Mouse (Mus musculus): Measurements from ENCODE around the gene Syt1. TPM values are rescaled to one million over a fixed set of nuclear protein-coding genes. Genes with fewer than 3 reads are reported as not detected.

Gene Syt1
- polyA plus RNA-seq, 1 experiment from 2014 or later = 0.07 TPM

GRCm38 (mm10) chr10:108452421-108452820, 558.4 kb downstream of the Syt1 start:
- WGBS (ENCODE audit: insufficient replicate concordance) = 84% methylated on average over 9 of the region's 9 CpGs
- Histone ChIP-seq H3K36me3 (replicated peaks; ENCODE audit: insufficient read depth, low read length) (no peaks in the 10 kb centered on the region), H3K4me2 (ENCODE audit: low read depth, low read length) (no peak overlapping the region), H3K27ac (ENCODE audit: low read depth) (no peak overlapping the region), H3K4me3 (ENCODE audit: low read depth, low read length) (no peak overlapping the region), H3K9ac (replicated peaks) (no peak overlapping the region), H3K9me3 (ENCODE audit: low read length) (no peaks in the 10 kb centered on the region), H3K27me3 (ENCODE audit: insufficient read depth, low read length) (no peaks in the 10 kb centered on the region), H3K4me1 (ENCODE audit: insufficient read depth) (peaks cover 2% of the 10 kb centered on the region; the same call in 1 of the 2 replicates)
- ATAC-seq (no peak), DNase-seq (no peak)
- no peak for TF ChIP-seq EP300 (IDR thresholded peaks at IDR 0.05; ENCODE audit: low read depth)
- no peak for TF ChIP-seq CTCF (IDR thresholded peaks at IDR 0.05; ENCODE audit: low read depth)

- no peak for DNase-seq
- H3K27me3 ChIP-seq (ENCODE audit: insufficient read depth, low read length) = no peaks in the 10 kb centered on the region
- no peak for TF ChIP-seq EP300 (IDR thresholded peaks at IDR 0.05; ENCODE audit: low read depth)
- no peak for TF ChIP-seq CTCF (IDR thresholded peaks at IDR 0.05; ENCODE audit: low read depth)
- H3K9me3 ChIP-seq (ENCODE audit: low read length) = no peaks in the 10 kb centered on the region
- no peak overlapping the region for H3K27ac ChIP-seq (ENCODE audit: low read depth)
- no peaks in the 10 kb centered on the region for H3K36me3 ChIP-seq (replicated peaks; ENCODE audit: insufficient read depth, low read length)
- no peak overlapping the region for H3K4me3 ChIP-seq (ENCODE audit: low read depth, low read length)
- ATAC-seq = no peak
- H3K4me1 ChIP-seq (ENCODE audit: insufficient read depth) = peaks cover 6% of the 10 kb centered on the region
- no peak overlapping the region for H3K4me2 ChIP-seq (ENCODE audit: low read depth, low read length)
- 76% methylated on average over 8 of the region's 8 CpGs for WGBS (ENCODE audit: insufficient replicate concordance)
- H3K9ac ChIP-seq (replicated peaks) = no peak overlapping the region
Observed at GRCm38 (mm10) chr10:108451516-108451915, 559.3 kb downstream of the Syt1 start.

- DNase-seq = no peak
- Histone ChIP-seq H3K4me1 (ENCODE audit: insufficient read depth) (peaks cover 9% of the 10 kb centered on the region), H3K27ac (ENCODE audit: low read depth) (no peak overlapping the region), H3K9ac (replicated peaks) (no peak overlapping the region), H3K36me3 (replicated peaks; ENCODE audit: insufficient read depth, low read length) (no peaks in the 10 kb centered on the region), H3K4me2 (ENCODE audit: low read depth, low read length) (no peak overlapping the region), H3K27me3 (ENCODE audit: insufficient read depth, low read length) (no peaks in the 10 kb centered on the region), H3K9me3 (ENCODE audit: low read length) (no peaks in the 10 kb centered on the region), H3K4me3 (ENCODE audit: low read depth, low read length) (no peak overlapping the region)
- no peak for ATAC-seq
- WGBS (ENCODE audit: insufficient replicate concordance) = 80% methylated on average over 4 of the region's 4 CpGs
- TF ChIP-seq CTCF (IDR thresholded peaks at IDR 0.05; ENCODE audit: low read depth) (no peak), EP300 (IDR thresholded peaks at IDR 0.05; ENCODE audit: low read depth) (no peak)
Observed at GRCm38 (mm10) chr10:108450401-108450800, 560.4 kb downstream of the Syt1 start.

GRCm38 (mm10) chr10:108448421-108448820, 562.4 kb downstream of the Syt1 start:
- Histone ChIP-seq H3K36me3 (replicated peaks; ENCODE audit: insufficient read depth, low read length) (no peaks in the 10 kb centered on the region), H3K4me3 (ENCODE audit: low read depth, low read length) (no peak overlapping the region), H3K4me1 (ENCODE audit: insufficient read depth) (peaks cover 9% of the 10 kb centered on the region), H3K9me3 (ENCODE audit: low read length) (no peaks in the 10 kb centered on the region), H3K27ac (ENCODE audit: low read depth) (no peak overlapping the region), H3K27me3 (ENCODE audit: insufficient read depth, low read length) (no peaks in the 10 kb centered on the region), H3K4me2 (ENCODE audit: low read depth, low read length) (no peak overlapping the region), H3K9ac (replicated peaks) (no peak overlapping the region)
- 58% methylated on average over 11 of the region's 11 CpGs for WGBS (ENCODE audit: insufficient replicate concordance)
- ATAC-seq = no peak
- DNase-seq = no peak
- TF ChIP-seq CTCF (IDR thresholded peaks at IDR 0.05; ENCODE audit: low read depth) (no peak), EP300 (IDR thresholded peaks at IDR 0.05; ENCODE audit: low read depth) (no peak)
